Mouse (Mus musculus) midbrain, embryonic 13.5 days (tissue): Measurements from ENCODE around the gene Adcy1. TPM values are rescaled to one million over a fixed set of nuclear protein-coding genes. Genes with fewer than 3 reads are reported as not detected.
"Not testable (repeated sequence)": the region's sequence is repeated elsewhere in the genome, so short reads cannot be mapped to it uniquely, and the experiment has no call there.

ENCODE experiments used
- ATAC-seq: fragments of 200-750 bp; cut with Nextera tagmentation; 2 replicates; pipeline ENCODE4 v1.8.0; 2017; ENCODE audit warnings: mild to moderate bottlenecking, moderate TSS enrichment, moderate library complexity
- H3K27ac ChIP-seq: fragments of 300-500 bp; sonication (generic); 2 replicates; pipeline ENCODE4 v1.5.1; 2015; ENCODE audit warnings: inconsistent platforms, mild to moderate bottlenecking, moderate library complexity
- H3K27me3 ChIP-seq: fragments of 300-500 bp; sonication (generic); 2 replicates; pipeline ENCODE4 v1.6.1; 2015; ENCODE audit warnings: mild to moderate bottlenecking, inconsistent platforms
- H3K36me3 ChIP-seq: fragments of 300-500 bp; sonication (generic); 2 replicates; pipeline ENCODE4 v1.6.1; 2015; ENCODE audit warnings: mild to moderate bottlenecking, inconsistent platforms
- H3K4me1 ChIP-seq: fragments of 300-500 bp; sonication (generic); replicated peaks from 2 replicates; pipeline ENCODE4 v1.6.1; 2015; ENCODE audit warnings: inconsistent platforms
- H3K4me2 ChIP-seq: fragments of 300-500 bp; sonication (generic); replicated peaks from 2 replicates; pipeline ENCODE4 v1.6.1; 2015; ENCODE audit warnings: moderate library complexity, mild to moderate bottlenecking, inconsistent platforms
- H3K4me3 ChIP-seq: fragments of 300-500 bp; sonication (generic); replicated peaks from 2 replicates; pipeline ENCODE4 v1.5.1; 2015; ENCODE audit warnings: mild to moderate bottlenecking, inconsistent platforms
- H3K9ac ChIP-seq: fragments of 300-500 bp; sonication (generic); replicated peaks from 2 replicates; pipeline ENCODE4 v1.6.1; 2015; ENCODE audit warnings: mild to moderate bottlenecking, inconsistent platforms
- H3K9me3 ChIP-seq: fragments of 300-500 bp; sonication (generic); 2 replicates; pipeline ENCODE4 v1.6.1; 2016; ENCODE audit warnings: mild to moderate bottlenecking, inconsistent platforms
- WGBS: fragments of 180-500 bp; shearing (Covaris S2); methylation state at CpG from one replicate; pipeline ENCODE4 v1.1.7; 2015; 5-methylcytosine and 5-hydroxymethylcytosine counted together
- polyA plus RNA-seq: library from polyadenylated mRNA; unstranded; fragments of >200 nt; fragmentation: Nextera tagmentation; extraction: Ambion mirVana; gene quantifications from 2 replicates; pipeline ENCODE4 v1.2.1, GENCODE M21; 2015

Gene Adcy1
- polyA plus RNA-seq, 1 experiment from 2014 or later = 3.0 TPM

DNA sequence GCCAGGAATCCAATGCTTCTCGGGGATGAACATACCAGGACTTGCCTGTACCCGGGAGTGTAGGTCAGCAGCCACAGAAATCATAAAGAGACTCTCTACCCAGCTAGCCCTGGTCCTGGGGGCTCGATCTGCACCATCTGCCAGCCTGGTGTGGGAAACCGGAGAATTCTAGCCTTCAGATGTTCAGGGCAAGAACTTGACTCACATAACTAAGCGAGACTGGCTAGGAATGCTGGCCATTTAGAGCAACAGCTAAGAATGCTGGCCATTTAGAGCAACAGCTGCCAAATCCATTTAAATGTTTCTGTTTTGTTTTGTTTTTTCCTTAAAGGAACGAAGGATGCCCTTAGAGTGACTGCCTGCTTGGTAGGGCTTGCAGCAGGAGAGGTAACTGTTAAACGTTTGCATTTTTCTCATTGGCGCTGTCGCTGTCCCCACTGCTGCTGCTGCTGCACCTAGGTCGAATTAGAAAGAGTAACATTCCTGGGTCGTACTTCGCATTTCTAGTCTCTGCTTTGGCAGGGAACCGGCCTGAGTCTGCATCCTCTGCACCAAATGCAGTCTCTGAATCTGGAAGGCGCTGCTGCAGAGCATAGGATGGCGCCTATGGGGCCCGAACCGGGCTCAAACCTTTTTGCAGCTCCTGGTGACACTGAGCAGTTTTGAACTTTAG lies 149.0 kb downstream of the Adcy1 start:
- Histone ChIP-seq H3K4me1 (peaks cover 28% of the 10 kb centered on the region), H3K9me3 (no peaks in the 10 kb centered on the region)
- ATAC-seq = no peak

DNA sequence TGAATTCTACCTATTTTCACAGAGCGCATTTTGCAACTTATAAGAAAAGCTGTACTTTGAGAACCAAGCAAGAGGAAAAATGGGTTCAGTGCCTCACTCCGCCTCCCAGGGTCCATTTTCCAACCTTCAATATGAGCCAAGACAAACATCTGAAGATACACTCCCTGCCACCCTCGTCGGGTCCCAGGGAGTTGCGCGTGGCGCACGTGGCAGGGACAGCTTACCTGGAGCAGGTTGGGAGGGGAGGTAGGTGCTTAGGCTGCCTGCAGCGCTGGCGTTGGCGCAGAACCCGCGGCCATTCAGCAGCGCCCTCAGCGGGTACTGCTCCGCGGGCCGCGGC lies 149.8 kb downstream of the Adcy1 start:
- H3K4me2 ChIP-seq = peak overlapping the region; percentile 85
- H3K27ac ChIP-seq = no peak overlapping the region
- peak overlapping the region; percentile 63 for H3K4me3 ChIP-seq
- ATAC-seq = no peak
- 2% methylated on average over 19 of the region's 19 CpGs for WGBS
- H3K9me3 ChIP-seq = no peaks in the 10 kb centered on the region
- peaks cover 39% of the 10 kb centered on the region for H3K27me3 ChIP-seq
- H3K36me3 ChIP-seq = no peaks in the 10 kb centered on the region
- H3K4me1 ChIP-seq = peaks cover 28% of the 10 kb centered on the region
- peak overlapping the region; percentile 74 for H3K9ac ChIP-seq

More for the DNA sequence above, 149.0 kb downstream of the Adcy1 start:
- peak overlapping the region; percentile 85 for H3K4me2 ChIP-seq
- H3K4me3 ChIP-seq = peak overlapping the region; percentile 63
- no peaks in the 10 kb centered on the region for H3K36me3 ChIP-seq
- H3K27ac ChIP-seq = no peak overlapping the region
- peaks cover 39% of the 10 kb centered on the region for H3K27me3 ChIP-seq
- H3K9ac ChIP-seq = no peak overlapping the region
- 23% methylated on average over 17 of the region's 17 CpGs for WGBS

DNA sequence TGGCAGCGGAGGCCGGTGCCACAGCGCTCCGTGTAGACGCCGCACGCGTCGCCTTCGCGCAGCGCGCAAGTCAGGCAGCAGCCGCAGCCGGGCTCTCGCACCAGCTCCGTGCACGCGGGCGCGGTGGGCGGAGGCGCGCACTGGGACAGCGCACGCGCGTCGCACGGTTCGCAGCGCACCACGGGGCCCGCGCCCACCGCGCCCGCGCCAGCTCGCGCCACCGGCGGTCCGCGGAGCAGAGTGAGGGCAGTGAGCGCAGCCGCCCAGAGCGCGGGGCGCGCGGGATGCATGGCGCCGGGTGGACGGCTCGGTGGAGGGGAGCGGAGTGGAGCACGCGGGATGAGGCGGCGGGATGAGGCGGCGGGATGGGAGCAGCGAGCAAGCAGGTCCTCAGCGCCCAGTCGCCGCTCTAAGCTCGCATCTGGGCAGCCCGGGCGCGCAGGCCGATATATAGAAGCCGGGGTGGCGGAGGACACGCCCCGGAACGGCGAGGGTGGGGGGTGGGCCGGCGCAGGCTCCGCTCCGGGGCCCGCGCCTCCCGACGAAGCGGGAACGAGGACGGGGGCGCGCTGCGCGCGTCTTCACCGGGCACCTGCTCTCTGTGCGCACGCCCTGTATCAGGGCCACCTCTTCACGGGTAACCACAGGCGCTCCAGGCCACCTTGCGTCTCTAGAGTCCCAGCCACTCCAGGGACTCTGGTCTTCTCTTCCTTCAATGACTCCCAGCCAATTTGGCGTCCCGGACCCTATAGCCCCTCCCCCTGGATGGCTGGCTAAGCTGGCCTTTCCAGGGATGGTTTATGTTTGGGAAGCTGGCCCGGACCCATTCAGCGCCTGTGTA lies 150.4 kb downstream of the Adcy1 start, which contains the start of gene Igfbp3:
Gene Igfbp3, minus strand, starts transcription at position 423 of the 841 bp plus-strand sequence.
- Histone ChIP-seq H3K9me3 (no peaks in the 10 kb centered on the region), H3K4me2 (peak within 1 kb of the TSS; percentile 85), H3K36me3 (no peaks in the 10 kb centered on the region), H3K27ac (peak within 1 kb of the TSS; percentile 78), H3K9ac (peak within 1 kb of the TSS; percentile 74), H3K4me3 (peak within 1 kb of the TSS; percentile 63), H3K4me1 (peaks cover 28% of the 10 kb centered on the region), H3K27me3 (peaks cover 39% of the 10 kb centered on the region)
- WGBS = under 1% methylated on average over 93 of the region's 104 CpGs
- ATAC-seq = peak; percentile 93

DNA sequence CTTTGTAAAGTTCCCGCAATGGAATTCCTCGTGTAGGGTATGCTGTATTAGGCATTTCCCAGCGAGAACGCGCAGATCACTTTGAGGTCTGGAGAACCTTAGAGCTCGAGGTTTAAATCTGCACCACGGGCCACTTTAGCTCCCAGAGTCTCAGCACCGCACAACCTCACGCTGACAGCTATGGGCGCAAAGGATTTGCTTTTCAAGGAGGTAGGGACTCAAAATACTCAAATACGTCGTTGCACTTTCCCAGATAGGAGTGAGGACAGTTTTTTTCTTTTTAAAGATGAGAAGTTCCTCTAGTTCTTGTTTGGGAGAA lies 151.0 kb downstream of the Adcy1 start:
- WGBS = under 1% methylated on average over 12 of the region's 12 CpGs
- H3K4me2 ChIP-seq = peak overlapping the region; percentile 85
- peak overlapping the region; percentile 63 for H3K4me3 ChIP-seq
- peak overlapping the region; percentile 74 for H3K9ac ChIP-seq
- H3K9me3 ChIP-seq = no peaks in the 10 kb centered on the region
- H3K27me3 ChIP-seq = peaks cover 39% of the 10 kb centered on the region
- no peaks in the 10 kb centered on the region for H3K36me3 ChIP-seq
- peak; percentile 1; the same call in 1 of the 2 replicates for ATAC-seq
- peaks cover 28% of the 10 kb centered on the region for H3K4me1 ChIP-seq
- no peak overlapping the region for H3K27ac ChIP-seq

GRCm38 (mm10) chr11:7214761-7215160 lies 151.5 kb downstream of the Adcy1 start:
- H3K9me3 ChIP-seq = no peaks in the 10 kb centered on the region
- peak overlapping the region; percentile 63 for H3K4me3 ChIP-seq
- H3K4me2 ChIP-seq = peak overlapping the region; percentile 85
- H3K27me3 ChIP-seq = peaks cover 39% of the 10 kb centered on the region
- no peak overlapping the region for H3K9ac ChIP-seq
- ATAC-seq = no peak
- H3K4me1 ChIP-seq = peaks cover 28% of the 10 kb centered on the region
- no peak overlapping the region for H3K27ac ChIP-seq
- H3K36me3 ChIP-seq = no peaks in the 10 kb centered on the region
- WGBS = 9% methylated on average over 14 of the region's 14 CpGs

GRCm38 (mm10) chr11:7215703-7216102 lies 152.4 kb downstream of the Adcy1 start:
- no peak for ATAC-seq
- Histone ChIP-seq H3K27me3 (peaks cover 39% of the 10 kb centered on the region), H3K9ac (no peak overlapping the region), H3K9me3 (no peaks in the 10 kb centered on the region), H3K4me2 (no peak overlapping the region), H3K4me3 (no peak overlapping the region), H3K27ac (no peak overlapping the region), H3K4me1 (peaks cover 26% of the 10 kb centered on the region), H3K36me3 (no peaks in the 10 kb centered on the region)
- 14% methylated on average over 8 of the region's 8 CpGs for WGBS

DNA sequence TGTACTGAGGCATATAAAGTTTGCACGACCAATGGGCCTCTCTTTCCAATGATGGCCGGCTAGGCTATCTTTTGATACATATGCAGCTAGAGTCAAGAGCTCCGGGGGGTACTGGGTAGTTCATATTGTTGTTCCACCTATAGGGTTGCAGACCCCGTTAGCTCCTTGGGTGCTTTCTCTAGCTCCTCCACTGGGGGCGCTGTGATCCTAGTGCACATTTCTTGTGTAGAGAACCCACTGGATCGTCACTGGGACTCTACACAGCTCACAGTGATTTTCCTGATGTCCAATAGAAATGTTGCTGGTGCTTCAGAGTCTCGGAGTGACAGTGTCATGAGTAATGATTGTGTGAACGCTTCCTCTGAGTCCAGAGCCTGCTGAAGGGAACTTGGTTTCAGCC lies 158.5 kb downstream of the Adcy1 start:
- H3K9ac ChIP-seq, H3K4me1 ChIP-seq, H3K9me3 ChIP-seq, H3K36me3 ChIP-seq, H3K27me3 ChIP-seq, H3K27ac ChIP-seq, H3K4me3 ChIP-seq, H3K4me2 ChIP-seq, ATAC-seq: not testable (repeated sequence)
- 78% methylated on average over 8 of the region's 8 CpGs for WGBS

DNA sequence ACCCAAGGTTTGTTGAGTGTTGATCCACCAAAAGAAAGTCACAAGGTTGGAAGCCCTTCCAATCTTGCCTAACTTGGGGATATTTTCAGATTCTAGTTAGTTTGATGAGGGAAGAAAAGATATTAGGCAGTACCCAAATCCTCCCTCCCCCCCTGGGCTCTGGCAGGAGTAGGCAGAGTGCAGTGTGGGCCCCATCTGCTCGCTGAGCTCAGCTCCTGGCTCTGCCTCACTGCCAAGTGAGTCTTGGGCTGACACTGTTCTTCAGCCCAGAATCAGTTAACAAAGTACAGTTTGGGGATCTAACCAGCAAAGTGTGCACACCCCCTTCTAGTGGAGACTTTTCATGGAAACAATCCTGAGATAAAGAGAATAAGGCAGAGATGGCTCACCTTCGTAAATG lies 162.9 kb downstream of the Adcy1 start:
- H3K4me2 ChIP-seq = no peak overlapping the region
- no peaks in the 10 kb centered on the region for H3K36me3 ChIP-seq
- H3K9ac ChIP-seq = no peak overlapping the region
- ATAC-seq = no peak
- no peaks in the 10 kb centered on the region for H3K4me1 ChIP-seq
- H3K27me3 ChIP-seq = no peaks in the 10 kb centered on the region
- no peak overlapping the region for H3K4me3 ChIP-seq
- no peak overlapping the region for H3K27ac ChIP-seq
- no peaks in the 10 kb centered on the region for H3K9me3 ChIP-seq
- 67% methylated on average over 2 of the region's 2 CpGs for WGBS

- ATAC-seq = no peak
- WGBS = 88% methylated on average over 7 of the region's 7 CpGs
- H3K9ac ChIP-seq = no peak overlapping the region
- H3K9me3 ChIP-seq = no peaks in the 10 kb centered on the region
- H3K27ac ChIP-seq = no peak overlapping the region
- H3K36me3 ChIP-seq = no peaks in the 10 kb centered on the region
- H3K4me1 ChIP-seq = no peaks in the 10 kb centered on the region
- H3K4me2 ChIP-seq = no peak overlapping the region
- H3K27me3 ChIP-seq = no peaks in the 10 kb centered on the region
- H3K4me3 ChIP-seq = no peak overlapping the region
These were observed 163.7 kb downstream of the Adcy1 start for GRCm38 (mm10) chr11:7226810-7227550.

DNA sequence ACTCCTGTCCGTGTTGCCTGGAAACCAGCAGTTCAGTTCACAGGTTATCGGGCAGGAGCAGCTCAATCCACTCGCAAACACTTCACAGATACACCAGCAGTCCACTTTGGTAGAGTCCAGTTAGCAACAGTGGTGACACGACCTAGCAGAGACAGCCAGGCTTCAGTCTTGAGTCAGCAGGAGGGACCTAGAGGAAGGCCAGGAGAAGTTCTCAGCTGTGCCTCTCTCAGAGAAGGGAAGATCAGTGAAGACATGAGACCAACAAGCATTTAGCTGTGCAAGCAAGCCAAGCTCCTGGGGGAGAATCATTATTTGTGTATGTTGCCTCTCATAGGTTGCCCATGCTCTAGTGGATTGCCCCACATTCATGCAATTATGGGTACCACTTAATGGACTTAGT lies 164.8 kb downstream of the Adcy1 start:
- no peak overlapping the region for H3K27ac ChIP-seq
- H3K4me2 ChIP-seq = no peak overlapping the region
- H3K27me3 ChIP-seq = no peaks in the 10 kb centered on the region
- no peaks in the 10 kb centered on the region for H3K36me3 ChIP-seq
- no peaks in the 10 kb centered on the region for H3K9me3 ChIP-seq
- H3K4me3 ChIP-seq = no peak overlapping the region
- ATAC-seq = no peak
- 77% methylated on average over 4 of the region's 4 CpGs for WGBS
- no peak overlapping the region for H3K9ac ChIP-seq
- H3K4me1 ChIP-seq = no peaks in the 10 kb centered on the region
